Mouse (Mus musculus): ENCODE results near the gene Epha4. TPM values are rescaled to one million over a fixed set of nuclear protein-coding genes. Genes with fewer than 3 reads are reported as not detected.
A peak's percentile ranks its signal among the peaks of the same experiment; 100 is the strongest.

The Epha4 gene
- polyA plus RNA-seq, 1 experiment from 2014 or later: 9.6 TPM

- DNase-seq (ENCODE audit: low spot score): no peak
- Histone ChIP-seq H3K27ac (ENCODE audit: low read length) (no peak overlapping the region), H3K4me1 (ENCODE audit: insufficient read depth, low read depth, low read length) (peaks cover 6% of the 10 kb centered on the region; the same call in 1 of the 2 replicates), H3K36me3 (ENCODE audit: insufficient read depth, low read length) (no peaks in the 10 kb centered on the region), H3K9ac (replicated peaks; ENCODE audit: low read depth) (peak overlapping the region; percentile 52; the same call in 1 of the 2 replicates), H3K4me3 (ENCODE audit: low read depth, low read length) (peak overlapping the region; percentile 65), H3K27me3 (replicated peaks; ENCODE audit: insufficient read depth, low read length) (no peaks in the 10 kb centered on the region), H3K9me3 (ENCODE audit: low read length) (no peaks in the 10 kb centered on the region), H3K4me2 (replicated peaks; ENCODE audit: low read depth, low read length) (peak overlapping the region; percentile 91)
- ATAC-seq: no peak
- TF ChIP-seq CTCF (IDR thresholded peaks at IDR 0.05) (no peak), EP300 (IDR thresholded peaks at IDR 0.05) (no peak)
- 3% methylated on average over 9 of the region's 9 CpGs for WGBS
Observed at GRCm38 (mm10) chr1:77513959-77514324, 946 bp downstream of the Epha4 start.

DNA sequence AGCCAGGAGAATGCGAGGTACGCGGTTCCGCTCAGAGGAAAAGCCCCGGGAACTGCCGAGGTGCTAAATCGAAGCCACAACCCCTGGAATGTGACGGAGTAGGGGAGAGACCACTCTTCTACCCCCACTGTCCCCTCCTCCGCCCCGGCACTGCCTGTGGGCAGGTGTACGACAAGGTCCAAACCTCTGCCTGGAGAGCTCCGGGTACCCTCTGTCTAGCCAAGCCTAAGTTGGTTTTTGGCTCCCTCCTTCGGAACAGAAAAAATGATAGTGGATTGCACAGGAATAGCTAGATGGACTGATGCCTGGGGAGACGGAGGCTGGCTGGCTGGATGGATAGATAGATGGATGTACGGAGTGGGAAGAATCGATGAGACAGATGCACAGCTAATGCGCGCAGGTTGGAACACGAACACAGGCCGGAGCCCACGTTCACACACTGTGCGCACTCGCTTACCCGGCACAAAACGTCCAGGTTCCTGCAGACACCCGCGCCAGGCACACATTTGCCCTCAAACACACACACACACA, 1.4 kb downstream of the Epha4 start:
- Histone ChIP-seq H3K9ac (replicated peaks; ENCODE audit: low read depth) (no peak overlapping the region), H3K9me3 (ENCODE audit: low read length) (no peaks in the 10 kb centered on the region), H3K4me3 (ENCODE audit: low read depth, low read length) (peak overlapping the region; percentile 65), H3K4me1 (ENCODE audit: insufficient read depth, low read depth, low read length) (peaks cover 6% of the 10 kb centered on the region; the same call in 1 of the 2 replicates), H3K27ac (ENCODE audit: low read length) (no peak overlapping the region), H3K36me3 (ENCODE audit: insufficient read depth, low read length) (no peaks in the 10 kb centered on the region), H3K4me2 (replicated peaks; ENCODE audit: low read depth, low read length) (peak overlapping the region; percentile 91), H3K27me3 (replicated peaks; ENCODE audit: insufficient read depth, low read length) (no peaks in the 10 kb centered on the region)
- 3% methylated on average over 27 of the region's 27 CpGs for WGBS
- peak; percentile 52 for DNase-seq (ENCODE audit: low spot score)
- ATAC-seq: no peak
- TF ChIP-seq CTCF (IDR thresholded peaks at IDR 0.05): peak; percentile 63
- TF ChIP-seq EP300 (IDR thresholded peaks at IDR 0.05): no peak

DNA sequence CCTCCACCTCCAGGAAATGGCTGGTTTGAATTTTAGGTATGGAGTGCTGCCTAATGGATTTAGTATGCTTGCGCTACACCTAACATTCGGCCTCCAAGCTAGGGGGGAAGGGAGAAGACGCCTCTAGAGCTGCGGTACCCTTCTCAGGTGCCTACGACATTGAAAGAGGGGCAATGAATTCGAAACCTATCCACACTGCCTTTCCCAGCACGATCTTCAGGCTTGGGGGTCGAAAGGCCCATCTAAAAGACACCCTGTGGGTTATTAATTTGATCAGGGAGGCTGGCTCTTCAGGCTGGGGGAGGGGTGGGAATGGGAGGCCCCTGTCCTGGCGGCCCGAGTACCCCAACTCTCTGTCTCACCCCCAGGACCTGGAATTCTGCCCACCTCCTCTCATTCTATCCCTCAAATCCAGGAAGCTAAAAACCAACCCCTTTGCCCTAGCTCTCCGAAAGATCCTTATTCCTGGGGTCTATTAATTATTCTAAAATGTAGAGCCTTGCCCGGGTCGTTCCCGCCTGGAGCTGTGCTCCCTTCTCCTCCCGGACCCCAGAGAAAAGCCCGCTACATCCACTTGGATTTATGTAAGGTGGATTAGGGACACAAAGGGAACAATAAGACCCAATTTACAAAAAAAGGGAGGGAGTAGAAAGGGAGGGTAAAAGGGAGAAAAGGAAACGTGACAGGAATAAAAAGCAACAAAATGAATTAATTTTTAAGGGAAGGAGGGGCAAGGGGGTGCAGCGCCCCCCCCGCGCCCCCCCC, 2.3 kb downstream of the Epha4 start:
- Histone ChIP-seq H3K36me3 (ENCODE audit: insufficient read depth, low read length) (no peaks in the 10 kb centered on the region), H3K4me2 (replicated peaks; ENCODE audit: low read depth, low read length) (peak overlapping the region; percentile 91), H3K27me3 (replicated peaks; ENCODE audit: insufficient read depth, low read length) (no peaks in the 10 kb centered on the region), H3K4me1 (ENCODE audit: insufficient read depth, low read depth, low read length) (peaks cover 6% of the 10 kb centered on the region; the same call in 1 of the 2 replicates), H3K9ac (replicated peaks; ENCODE audit: low read depth) (0 out of 2 replicates have a peak overlapping the region, but pooled peaks have one; percentile 13), H3K27ac (ENCODE audit: low read length) (no peak overlapping the region), H3K4me3 (ENCODE audit: low read depth, low read length) (peak overlapping the region; percentile 65), H3K9me3 (ENCODE audit: low read length) (no peaks in the 10 kb centered on the region)
- 13% methylated on average over 20 of the region's 20 CpGs for WGBS
- TF ChIP-seq CTCF (IDR thresholded peaks at IDR 0.05) (no peak), EP300 (IDR thresholded peaks at IDR 0.05) (no peak)
- ATAC-seq (no peak), DNase-seq (ENCODE audit: low spot score) (no peak)

DNA sequence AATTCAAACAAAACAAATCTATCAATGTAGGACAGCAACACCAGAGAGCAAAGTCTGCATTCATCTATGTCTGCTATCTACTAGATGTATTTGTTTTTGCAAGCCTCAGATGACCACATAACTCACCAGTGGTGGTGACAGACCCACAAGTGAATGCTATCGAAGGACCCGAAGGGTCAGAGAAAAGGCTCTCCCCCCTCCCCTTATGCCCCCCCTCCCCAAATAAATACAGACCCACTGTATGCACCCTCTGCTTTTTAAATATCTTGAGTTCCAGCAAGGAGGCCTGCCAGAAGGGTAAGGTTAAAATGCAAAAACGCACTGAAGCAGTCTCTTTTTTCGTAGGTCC, 2.9 kb downstream of the Epha4 start:
- WGBS: 42% methylated on average over 4 of the region's 4 CpGs
- H3K4me3 ChIP-seq (ENCODE audit: low read depth, low read length): peak overlapping the region; percentile 65; the same call in 1 of the 2 replicates
- peaks cover 6% of the 10 kb centered on the region; the same call in 1 of the 2 replicates for H3K4me1 ChIP-seq (ENCODE audit: insufficient read depth, low read depth, low read length)
- TF ChIP-seq EP300 (IDR thresholded peaks at IDR 0.05): no peak
- TF ChIP-seq CTCF (IDR thresholded peaks at IDR 0.05): no peak
- no peaks in the 10 kb centered on the region for H3K9me3 ChIP-seq (ENCODE audit: low read length)
- no peak overlapping the region for H3K27ac ChIP-seq (ENCODE audit: low read length)
- H3K9ac ChIP-seq (replicated peaks; ENCODE audit: low read depth): no peak overlapping the region
- ATAC-seq: no peak
- DNase-seq (ENCODE audit: low spot score): no peak
- no peaks in the 10 kb centered on the region for H3K36me3 ChIP-seq (ENCODE audit: insufficient read depth, low read length)
- no peaks in the 10 kb centered on the region for H3K27me3 ChIP-seq (replicated peaks; ENCODE audit: insufficient read depth, low read length)
- H3K4me2 ChIP-seq (replicated peaks; ENCODE audit: low read depth, low read length): peak overlapping the region; percentile 91

- no peaks in the 10 kb centered on the region for H3K27me3 ChIP-seq (replicated peaks; ENCODE audit: insufficient read depth, low read length)
- no peak overlapping the region for H3K9ac ChIP-seq (replicated peaks; ENCODE audit: low read depth)
- TF ChIP-seq CTCF (IDR thresholded peaks at IDR 0.05): no peak
- TF ChIP-seq EP300 (IDR thresholded peaks at IDR 0.05): no peak
- DNase-seq (ENCODE audit: low spot score): no peak
- no peak overlapping the region for H3K27ac ChIP-seq (ENCODE audit: low read length)
- no peak for ATAC-seq
- peak overlapping the region; percentile 91; the same call in 1 of the 2 replicates for H3K4me2 ChIP-seq (replicated peaks; ENCODE audit: low read depth, low read length)
- peaks cover 6% of the 10 kb centered on the region; the same call in 1 of the 2 replicates for H3K4me1 ChIP-seq (ENCODE audit: insufficient read depth, low read depth, low read length)
- 63% methylated on average over 10 of the region's 10 CpGs for WGBS
- peaks cover under 1% of the 10 kb centered on the region; the same call in 1 of the 2 replicates for H3K36me3 ChIP-seq (ENCODE audit: insufficient read depth, low read length)
- no peak overlapping the region for H3K4me3 ChIP-seq (ENCODE audit: low read depth, low read length)
- H3K9me3 ChIP-seq (ENCODE audit: low read length): no peaks in the 10 kb centered on the region
Observed at GRCm38 (mm10) chr1:77511372-77512058, 3.4 kb downstream of the Epha4 start.

GRCm38 (mm10) chr1:77510623-77511022, 4.3 kb downstream of the Epha4 start:
- Histone ChIP-seq H3K9me3 (ENCODE audit: low read length) (no peaks in the 10 kb centered on the region), H3K27me3 (replicated peaks; ENCODE audit: insufficient read depth, low read length) (no peaks in the 10 kb centered on the region), H3K9ac (replicated peaks; ENCODE audit: low read depth) (no peak overlapping the region), H3K27ac (ENCODE audit: low read length) (no peak overlapping the region), H3K36me3 (ENCODE audit: insufficient read depth, low read length) (peaks cover 5% of the 10 kb centered on the region; the same call in 1 of the 2 replicates), H3K4me2 (replicated peaks; ENCODE audit: low read depth, low read length) (no peak overlapping the region), H3K4me3 (ENCODE audit: low read depth, low read length) (no peak overlapping the region), H3K4me1 (ENCODE audit: insufficient read depth, low read depth, low read length) (peaks cover 6% of the 10 kb centered on the region; the same call in 1 of the 2 replicates)
- DNase-seq (ENCODE audit: low spot score) (no peak), ATAC-seq (no peak)
- no peak for TF ChIP-seq CTCF (IDR thresholded peaks at IDR 0.05)
- no peak for TF ChIP-seq EP300 (IDR thresholded peaks at IDR 0.05)
- WGBS: 64% methylated on average over 5 of the region's 5 CpGs
